In the genomic region with DNA sequence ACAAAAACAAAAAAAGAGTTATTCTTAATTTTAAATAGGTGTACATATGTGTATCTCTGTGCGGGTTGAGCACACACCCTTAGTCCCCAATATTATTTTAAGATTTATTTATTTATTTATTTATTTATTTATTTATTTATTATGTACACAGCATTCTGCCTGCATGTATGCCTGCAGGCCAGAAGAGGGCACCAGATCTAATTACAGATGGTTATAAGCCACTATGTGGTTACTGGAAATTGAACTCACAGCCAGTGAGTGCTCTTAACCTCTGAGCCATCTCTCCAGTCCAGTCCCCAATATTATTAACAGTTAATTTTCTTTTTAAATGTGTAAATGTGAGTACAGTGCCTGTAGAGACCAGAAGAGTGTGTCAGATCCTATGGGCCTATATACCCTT, we compare ENCODE assay signal across 18 mouse cellular contexts. TPM values are rescaled to one million over a fixed set of nuclear protein-coding genes. Genes with fewer than 3 reads are reported as not detected.
DNase-seq lines count a peak whose midpoint lies in the region; ATAC-seq and TF ChIP-seq lines count a peak whose summit lies in the region.
"Had no signal": no experiment of that assay in that cellular context is flagged by ENCODE, and none has a peak within 500 bp of the region (broad histone marks: within the 10 kb centered on the region; RNA-seq: fewer than 3 reads in every experiment).

No protein-coding gene starts in this region.

- no peaks in the 10 kb centered on the region for H3K4me1 ChIP-seq in hindbrain, postnatal 0 days (ENCODE audit: insufficient read depth, low read length)
- H3K4me1 ChIP-seq: neural tube, embryonic 13.5 days had no signal

- WGBS in hindbrain, postnatal 0 days, result 100% methylated on average over 1 of the region's 1 CpGs

- peak; percentile 18 for TF ChIP-seq CTCF in left cerebral cortex, adult 2 months (IDR thresholded peaks at IDR 0.05)
- TF ChIP-seq CTCF in hindbrain, postnatal 0 days (IDR thresholded peaks at IDR 0.05; ENCODE audit: low read depth), result no peak

- H3K36me3 ChIP-seq in hindbrain, postnatal 0 days (ENCODE audit: insufficient read depth, low read length), result no peaks in the 10 kb centered on the region
- H3K36me3 ChIP-seq: forebrain, embryonic 15.5 days; hindbrain, embryonic 12.5 days; lung, embryonic 15.5 days; neural tube, embryonic 13.5 days had no signal

- H3K9ac ChIP-seq in hindbrain, postnatal 0 days (replicated peaks; ENCODE audit: low read length), result no peak overlapping the region
- H3K9ac ChIP-seq: forebrain, embryonic 15.5 days; hindbrain, embryonic 12.5 days; lung, embryonic 15.5 days; neural tube, embryonic 13.5 days had no signal

- intact Hi-C loops in left cerebral cortex, adult 2 months (cut with DNase I), result no loop called here
- intact Hi-C loops in left cerebral cortex, postnatal 4 days (cut with DNase I), result no loop called here

- no peak overlapping the region for H3K4me2 ChIP-seq in hindbrain, postnatal 0 days (ENCODE audit: low read depth, low read length)
- H3K4me2 ChIP-seq: forebrain, embryonic 15.5 days; hindbrain, embryonic 12.5 days; lung, embryonic 15.5 days; midbrain, embryonic 11.5 days; neural tube, embryonic 13.5 days had no signal

- no peaks in the 10 kb centered on the region for H3K27me3 ChIP-seq in hindbrain, postnatal 0 days (ENCODE audit: insufficient read depth, low read length)
- H3K27me3 ChIP-seq: forebrain, embryonic 15.5 days; hindbrain, embryonic 12.5 days; lung, embryonic 15.5 days; neural tube, embryonic 13.5 days had no signal

- no peaks in the 10 kb centered on the region for H3K9me3 ChIP-seq in hindbrain, postnatal 0 days (ENCODE audit: low read length)
- H3K9me3 ChIP-seq: forebrain, embryonic 15.5 days; lung, embryonic 15.5 days had no signal

- no peak overlapping the region for H3K4me3 ChIP-seq in left cerebral cortex, adult 2 months
- no peak overlapping the region for H3K4me3 ChIP-seq in hindbrain, postnatal 0 days (ENCODE audit: low read length)
- H3K4me3 ChIP-seq: forebrain, embryonic 15.5 days; hindbrain, embryonic 12.5 days; lung, embryonic 15.5 days; neural tube, embryonic 13.5 days had no signal

- ATAC-seq in hindbrain, postnatal 0 days, result no peak
- ATAC-seq: forebrain, embryonic 15.5 days had no signal

- no peak for DNase-seq in left cerebral cortex, adult 2 months (ENCODE audit: extremely low spot score in 1 of 2, low spot score in 2 of 2)
- no peak for DNase-seq in left cerebral cortex, postnatal 4 days
- DNase-seq in 3T3-L1 (ENCODE audit: low read depth, low spot score) (peak; percentile 34), 416B (ENCODE audit: low read depth) (peak; percentile 71), R1 (ENCODE audit: low read depth, low spot score) (peak; percentile 37)
- no peak for DNase-seq in hindbrain, postnatal 0 days (ENCODE audit: low spot score)
- DNase-seq in urinary bladder, adult 18-20 months (ENCODE audit: low spot score in 2 of 2), result no peak
- DNase-seq: cerebellum, adult 18-20 months; cerebellum, postnatal 25 days; embryo, embryonic 11 days; gastrocnemius, postnatal 14 days; liver; right cerebral cortex, adult 18-20 months had no signal

- H3K27ac ChIP-seq in left cerebral cortex, adult 2 months, result no peak overlapping the region
- H3K27ac ChIP-seq in hindbrain, postnatal 0 days, result no peak overlapping the region
- H3K27ac ChIP-seq: forebrain, embryonic 15.5 days; hindbrain, embryonic 12.5 days; lung, embryonic 15.5 days; neural tube, embryonic 13.5 days had no signal

RNA-seq across cellular contexts. Expression of gene Dync1i2, which starts 33.7 kb away (rescaled TPM):
- 100 to 1,000 TPM; 129 to 136 TPM for total RNA-seq in left cerebral cortex, adult 2 months (2021)
- total RNA-seq in left cerebral cortex, postnatal 4 days (2021), result 100 to 1,000 TPM; 263 to 268 TPM
- 108 and 126 TPM in 2 replicates for total RNA-seq in hindbrain, postnatal 0 days (2014; rRNA removed)
- 164 and 170 TPM in 2 replicates for polyA plus RNA-seq in hindbrain, postnatal 0 days (2015; fragmentation: Nextera tagmentation; extraction: Ambion mirVana)

Comparison
In these comparisons a context has a peak if more than half of its experiments do, and no peak if none do; other contexts are left out.
1. DNase-seq: peak in 3T3-L1 (single experiment), 416B (single experiment) and R1 (single experiment); none in left cerebral cortex, adult 2 months (0 of 2), left cerebral cortex, postnatal 4 days (single experiment), hindbrain, postnatal 0 days (single experiment) and urinary bladder, adult 18-20 months (0 of 2).